Mouse (Mus musculus): Measurements from ENCODE around the gene Flrt1. TPM values are rescaled to one million over a fixed set of nuclear protein-coding genes. Genes with fewer than 3 reads are reported as not detected.
"Not testable (repeated sequence)": the region's sequence is repeated elsewhere in the genome, so short reads cannot be mapped to it uniquely, and the experiment has no call there.

Flrt1 gene
- polyA plus RNA-seq, 1 experiment: 0.59 TPM

DNA sequence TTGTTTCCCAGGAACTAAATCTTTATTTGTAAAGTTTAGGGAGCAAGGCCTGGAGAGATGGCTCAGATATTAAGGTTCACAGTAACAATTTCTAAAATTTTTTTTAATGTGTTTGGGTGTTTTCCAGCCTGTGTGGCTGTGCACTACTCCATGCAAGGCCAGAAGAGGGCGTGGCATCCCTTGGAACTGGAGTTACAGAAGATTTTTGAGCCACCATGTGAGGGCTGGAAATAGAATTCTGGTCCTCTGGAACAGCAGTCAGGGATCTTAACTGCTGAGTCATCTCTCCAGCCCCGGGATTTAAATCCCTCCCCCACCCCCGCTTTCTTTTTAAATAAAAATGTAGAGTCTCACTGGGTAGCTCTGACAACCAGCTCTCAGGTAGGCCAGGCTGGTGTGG is 50.4 kb downstream of the Flrt1 start:
- TF ChIP-seq POLR2A (IDR thresholded peaks at IDR 0.05; ENCODE audit: control insufficient read depth, extremely low read depth, insufficient read depth, low read length, poor library complexity): no peak
- no peak for TF ChIP-seq CTCF (IDR thresholded peaks at IDR 0.05; ENCODE audit: borderline replicate concordance, control insufficient read depth, extremely low read depth, insufficient read depth, low read length, poor library complexity)
- 65% methylated on average over 3 of the region's 3 CpGs for WGBS
- no peak overlapping the region for H3K4me3 ChIP-seq (ENCODE audit: control insufficient read depth, insufficient read depth, low read length)
- no peak overlapping the region for H3K27ac ChIP-seq (ENCODE audit: control insufficient read depth, insufficient read depth, low read length)
- peaks cover 18% of the 10 kb centered on the region for H3K4me1 ChIP-seq (replicated peaks; ENCODE audit: control insufficient read depth, insufficient read depth, low read length)
- H3K27me3 ChIP-seq (ENCODE audit: control insufficient read depth, insufficient read depth, low read length): no peaks in the 10 kb centered on the region
- H3K36me3 ChIP-seq (ENCODE audit: control insufficient read depth, insufficient read depth, low read length): no peaks in the 10 kb centered on the region
- no peak for DNase-seq

DNA sequence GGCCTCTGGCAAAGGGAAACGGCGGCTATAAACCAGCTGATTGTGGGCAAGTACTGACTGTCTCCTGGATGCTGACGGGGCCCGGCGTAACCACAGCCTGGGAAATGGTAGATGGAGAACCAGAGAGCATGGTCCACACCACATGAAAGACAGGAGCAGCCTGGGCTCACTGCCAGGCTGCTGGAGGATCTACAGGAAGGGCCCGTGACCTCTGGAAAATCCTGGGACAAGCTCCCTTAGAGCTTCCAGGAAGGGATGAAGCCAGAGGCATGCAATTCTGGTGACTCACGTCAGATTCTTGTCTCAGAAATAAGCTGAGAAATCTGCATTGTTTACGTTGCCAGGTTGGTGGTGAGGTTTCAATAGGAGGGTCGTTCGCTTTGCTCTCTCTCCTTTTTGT is 50.8 kb downstream of the Flrt1 start:
- Histone ChIP-seq H3K36me3 (ENCODE audit: control insufficient read depth, insufficient read depth, low read length) (no peaks in the 10 kb centered on the region), H3K4me1 (replicated peaks; ENCODE audit: control insufficient read depth, insufficient read depth, low read length) (peaks cover 18% of the 10 kb centered on the region), H3K27ac (ENCODE audit: control insufficient read depth, insufficient read depth, low read length) (no peak overlapping the region), H3K4me3 (ENCODE audit: control insufficient read depth, insufficient read depth, low read length) (no peak overlapping the region), H3K27me3 (ENCODE audit: control insufficient read depth, insufficient read depth, low read length) (no peaks in the 10 kb centered on the region)
- 49% methylated on average over 10 of the region's 10 CpGs for WGBS
- no peak for DNase-seq
- TF ChIP-seq POLR2A (IDR thresholded peaks at IDR 0.05; ENCODE audit: control insufficient read depth, extremely low read depth, insufficient read depth, low read length, poor library complexity) (no peak), CTCF (IDR thresholded peaks at IDR 0.05; ENCODE audit: borderline replicate concordance, control insufficient read depth, extremely low read depth, insufficient read depth, low read length, poor library complexity) (no peak)

DNA sequence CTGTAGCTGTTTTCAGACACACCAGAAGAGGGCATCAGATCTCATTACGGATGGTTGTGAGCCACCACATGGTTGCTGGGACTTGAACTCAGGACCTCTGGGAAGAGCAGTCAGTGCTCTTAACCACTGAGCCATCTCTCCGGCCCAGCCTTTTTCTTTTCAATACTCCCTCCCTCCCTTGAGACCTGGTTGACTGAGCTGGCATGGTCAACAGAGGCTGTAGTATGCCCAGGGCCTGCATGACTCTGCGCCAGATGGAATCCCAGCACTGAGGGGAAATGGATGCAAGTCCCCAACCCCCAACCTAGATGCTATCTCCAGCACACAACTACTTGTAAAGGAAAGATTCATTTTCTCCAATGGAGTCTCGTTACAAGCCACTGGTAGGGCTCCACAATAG is 52.1 kb downstream of the Flrt1 start:
- WGBS: 93% methylated on average over 4 of the region's 4 CpGs
- DNase-seq; H3K4me3 ChIP-seq (ENCODE audit: control insufficient read depth, insufficient read depth, low read length); H3K36me3 ChIP-seq (ENCODE audit: control insufficient read depth, insufficient read depth, low read length); H3K27ac ChIP-seq (ENCODE audit: control insufficient read depth, insufficient read depth, low read length); H3K27me3 ChIP-seq (ENCODE audit: control insufficient read depth, insufficient read depth, low read length): not testable (repeated sequence)
- H3K4me1 ChIP-seq (replicated peaks; ENCODE audit: control insufficient read depth, insufficient read depth, low read length): peaks cover 18% of the 10 kb centered on the region

DNA sequence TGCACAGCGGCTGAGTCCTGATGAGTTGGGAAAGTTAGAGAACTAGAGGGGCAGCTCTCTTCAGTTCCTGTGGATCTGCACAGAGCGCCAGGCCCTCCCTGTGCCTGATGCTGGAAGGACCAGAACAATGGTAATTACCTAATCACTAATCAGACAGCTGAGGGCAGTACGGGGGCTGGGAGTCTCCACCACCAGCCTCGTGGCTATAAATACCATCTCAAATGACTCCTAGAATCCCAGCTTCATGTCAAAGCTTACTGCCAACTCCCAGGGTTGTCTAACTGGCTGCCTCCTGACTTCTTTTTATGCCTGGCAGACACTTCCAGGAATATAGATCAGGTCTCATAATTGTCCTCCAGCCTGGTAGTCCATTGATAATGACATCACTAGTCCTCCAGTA is 60.8 kb downstream of the Flrt1 start:
- Histone ChIP-seq H3K4me1 (replicated peaks; ENCODE audit: control insufficient read depth, insufficient read depth, low read length) (peaks cover 3% of the 10 kb centered on the region; the same call in 1 of the 2 replicates), H3K27ac (ENCODE audit: control insufficient read depth, insufficient read depth, low read length) (no peak overlapping the region), H3K27me3 (ENCODE audit: control insufficient read depth, insufficient read depth, low read length) (no peaks in the 10 kb centered on the region), H3K4me3 (ENCODE audit: control insufficient read depth, insufficient read depth, low read length) (no peak overlapping the region), H3K36me3 (ENCODE audit: control insufficient read depth, insufficient read depth, low read length) (no peaks in the 10 kb centered on the region)
- 91% methylated on average over 4 of the region's 4 CpGs for WGBS
- no peak for DNase-seq
- TF ChIP-seq CTCF (IDR thresholded peaks at IDR 0.05; ENCODE audit: borderline replicate concordance, control insufficient read depth, extremely low read depth, insufficient read depth, low read length, poor library complexity): no peak
- TF ChIP-seq POLR2A (IDR thresholded peaks at IDR 0.05; ENCODE audit: control insufficient read depth, extremely low read depth, insufficient read depth, low read length, poor library complexity): no peak

DNA sequence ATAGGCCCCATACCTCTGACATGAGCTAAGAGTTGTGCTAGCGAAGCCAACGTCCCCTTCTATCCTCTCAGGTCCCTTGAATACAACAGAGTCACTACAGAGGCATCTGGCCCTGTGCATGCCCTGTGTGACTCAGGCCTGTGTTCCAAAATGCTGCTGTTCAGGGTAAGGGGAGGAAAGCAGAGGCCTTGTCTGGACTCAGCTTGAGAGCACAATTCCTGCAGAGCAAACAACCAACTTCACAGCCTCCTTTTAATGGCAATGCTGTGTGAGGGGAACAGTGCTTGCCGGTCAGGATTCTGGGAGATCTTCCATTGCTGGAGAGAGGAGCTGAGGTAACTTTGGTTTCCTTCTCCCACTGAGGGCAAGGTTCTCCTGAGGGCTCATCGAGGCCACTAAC is 61.2 kb downstream of the Flrt1 start:
- WGBS: 96% methylated on average over 4 of the region's 4 CpGs
- peaks cover 3% of the 10 kb centered on the region; the same call in 1 of the 2 replicates for H3K4me1 ChIP-seq (replicated peaks; ENCODE audit: control insufficient read depth, insufficient read depth, low read length)

More for the DNA sequence above, 61.2 kb downstream of the Flrt1 start:
- no peaks in the 10 kb centered on the region for H3K27me3 ChIP-seq (ENCODE audit: control insufficient read depth, insufficient read depth, low read length)
- TF ChIP-seq POLR2A (IDR thresholded peaks at IDR 0.05; ENCODE audit: control insufficient read depth, extremely low read depth, insufficient read depth, low read length, poor library complexity) (no peak), CTCF (IDR thresholded peaks at IDR 0.05; ENCODE audit: borderline replicate concordance, control insufficient read depth, extremely low read depth, insufficient read depth, low read length, poor library complexity) (no peak)
- H3K27ac ChIP-seq (ENCODE audit: control insufficient read depth, insufficient read depth, low read length): no peak overlapping the region
- H3K36me3 ChIP-seq (ENCODE audit: control insufficient read depth, insufficient read depth, low read length): no peaks in the 10 kb centered on the region
- DNase-seq: no peak
- no peak overlapping the region for H3K4me3 ChIP-seq (ENCODE audit: control insufficient read depth, insufficient read depth, low read length)

Other genes with a start within 250 kb of the Flrt1 start
- gene Ccdc88b, start 247.5 kb downstream of the Flrt1 start, polyA plus RNA-seq (2012; rRNA removed): 225 and 234 TPM in 2 replicates
- 183 and 203 TPM in 2 replicates for gene Trmt112, start 196.0 kb downstream of the Flrt1 start, polyA plus RNA-seq (2012; rRNA removed)
- 99.4 and 133 TPM in 2 replicates for gene Prdx5, start 195.6 kb downstream of the Flrt1 start, polyA plus RNA-seq (2012; rRNA removed)
- 67.9 and 77.4 TPM in 2 replicates for gene Esrra, start 183.9 kb downstream of the Flrt1 start, polyA plus RNA-seq (2012; rRNA removed)
- gene Catsperz, start 180.3 kb downstream of the Flrt1 start, polyA plus RNA-seq (2012; rRNA removed): 3.7 and 5.2 TPM in 2 replicates
- 1.5 and 1.8 TPM in 2 replicates for gene Kcnk4, start 171.2 kb downstream of the Flrt1 start, polyA plus RNA-seq (2012; rRNA removed)
- 59.1 and 65.6 TPM in 2 replicates for gene Bad, start 163.9 kb downstream of the Flrt1 start, polyA plus RNA-seq (2012; rRNA removed)
- 66.8 and 86.6 TPM in 2 replicates for gene Gpr137, start 163.2 kb downstream of the Flrt1 start, polyA plus RNA-seq (2012; rRNA removed)
- gene Ppp1r14b, start 130.8 kb downstream of the Flrt1 start, polyA plus RNA-seq (2012; rRNA removed): 337 and 340 TPM in 2 replicates
- gene Plcb3, start 129.3 kb downstream of the Flrt1 start, polyA plus RNA-seq (2012; rRNA removed): 27.2 and 35.5 TPM in 2 replicates
- gene Fkbp2, start 125.2 kb downstream of the Flrt1 start, polyA plus RNA-seq (2012; rRNA removed): 33.2 and 39.4 TPM in 2 replicates
- gene Vegfb, start 118.1 kb downstream of the Flrt1 start, polyA plus RNA-seq (2012; rRNA removed): 38.4 and 38.8 TPM in 2 replicates
- 28.0 and 31.6 TPM in 2 replicates for gene Dnajc4, start 113.2 kb downstream of the Flrt1 start, polyA plus RNA-seq (2012; rRNA removed)
- 43.0 and 46.5 TPM in 2 replicates for gene Nudt22, start 109.6 kb downstream of the Flrt1 start, polyA plus RNA-seq (2012; rRNA removed)
- 8.4 and 9.9 TPM in 2 replicates for gene Trpt1, start 109.6 kb downstream of the Flrt1 start, polyA plus RNA-seq (2012; rRNA removed)
- gene Fermt3, start 86.3 kb downstream of the Flrt1 start, polyA plus RNA-seq (2012; rRNA removed): 345 and 352 TPM in 2 replicates
- 87.4 and 89.5 TPM in 2 replicates for gene Stip1, start 65.8 kb downstream of the Flrt1 start, polyA plus RNA-seq (2012; rRNA removed)
- gene Macrod1, start 48.9 kb downstream of the Flrt1 start, polyA plus RNA-seq (2012; rRNA removed): 37.5 and 49.3 TPM in 2 replicates
- 176 and 191 TPM in 2 replicates for gene Otub1, start 100.6 kb upstream of the Flrt1 start, polyA plus RNA-seq (2012; rRNA removed)
- 1,690 and 1,818 TPM in 2 replicates for gene Cox8a, start 111.9 kb upstream of the Flrt1 start, polyA plus RNA-seq (2012; rRNA removed)
- 55.9 and 71.6 TPM in 2 replicates for gene Naa40, start 135.5 kb upstream of the Flrt1 start, polyA plus RNA-seq (2012; rRNA removed)
- gene Rcor2, start 161.6 kb upstream of the Flrt1 start, polyA plus RNA-seq (2012; rRNA removed): 31.2 and 42.8 TPM in 2 replicates
- gene Mark2, start 236.1 kb upstream of the Flrt1 start, polyA plus RNA-seq (2012; rRNA removed): 189 and 212 TPM in 2 replicates